Mouse (Mus musculus): ENCODE data around the gene Stambp.
"Not testable (repeated sequence)": the region's sequence is repeated elsewhere in the genome, so short reads cannot be mapped to it uniquely, and the experiment has no call there.

Gene Stambp

DNA sequence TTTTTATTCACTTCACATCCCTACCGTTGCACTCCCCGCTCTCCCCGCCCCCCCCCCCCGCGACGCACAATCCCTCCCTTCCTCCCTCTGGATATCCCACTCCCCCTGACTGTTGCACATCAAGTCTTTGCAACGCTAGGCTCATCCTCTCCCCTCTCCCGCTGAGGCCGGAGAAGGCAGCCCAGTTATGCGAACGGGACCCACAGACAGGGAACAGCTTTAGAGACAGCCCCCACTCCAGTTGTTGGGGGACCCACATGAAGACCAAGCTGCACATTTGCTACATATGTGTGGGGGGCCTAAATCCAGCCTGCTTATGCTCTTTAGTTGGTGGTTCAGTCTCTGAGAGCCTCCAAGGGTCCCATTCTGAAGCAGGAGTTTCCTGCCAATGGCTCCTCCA, at the start of gene Stambp:
Gene Stambp, minus strand, starts transcription at position 59 of the 400 bp plus-strand sequence.
- DNase-seq (ENCODE audit: low spot score), result no peak

DNA sequence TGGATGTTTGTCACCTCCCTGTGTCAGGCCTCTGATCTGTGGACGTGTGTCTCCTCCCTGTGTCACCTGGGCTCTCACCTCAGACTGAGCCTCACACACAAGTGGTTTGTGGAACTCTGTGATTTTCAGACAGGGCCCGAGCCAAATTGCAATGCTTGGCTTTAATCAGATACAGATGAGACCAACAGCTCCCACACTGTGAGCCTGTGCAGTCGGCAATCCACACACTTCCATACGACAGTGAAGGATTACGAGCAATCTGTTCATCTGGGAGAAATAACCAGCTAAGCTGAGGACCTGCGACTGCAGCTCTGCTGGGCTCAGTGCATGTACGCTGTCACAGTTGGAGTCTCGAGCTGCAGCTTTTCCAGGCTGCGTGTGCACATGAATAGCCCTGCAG, 47.4 kb upstream of the Stambp start:
- DNase-seq (ENCODE audit: low spot score), result no peak

DNA sequence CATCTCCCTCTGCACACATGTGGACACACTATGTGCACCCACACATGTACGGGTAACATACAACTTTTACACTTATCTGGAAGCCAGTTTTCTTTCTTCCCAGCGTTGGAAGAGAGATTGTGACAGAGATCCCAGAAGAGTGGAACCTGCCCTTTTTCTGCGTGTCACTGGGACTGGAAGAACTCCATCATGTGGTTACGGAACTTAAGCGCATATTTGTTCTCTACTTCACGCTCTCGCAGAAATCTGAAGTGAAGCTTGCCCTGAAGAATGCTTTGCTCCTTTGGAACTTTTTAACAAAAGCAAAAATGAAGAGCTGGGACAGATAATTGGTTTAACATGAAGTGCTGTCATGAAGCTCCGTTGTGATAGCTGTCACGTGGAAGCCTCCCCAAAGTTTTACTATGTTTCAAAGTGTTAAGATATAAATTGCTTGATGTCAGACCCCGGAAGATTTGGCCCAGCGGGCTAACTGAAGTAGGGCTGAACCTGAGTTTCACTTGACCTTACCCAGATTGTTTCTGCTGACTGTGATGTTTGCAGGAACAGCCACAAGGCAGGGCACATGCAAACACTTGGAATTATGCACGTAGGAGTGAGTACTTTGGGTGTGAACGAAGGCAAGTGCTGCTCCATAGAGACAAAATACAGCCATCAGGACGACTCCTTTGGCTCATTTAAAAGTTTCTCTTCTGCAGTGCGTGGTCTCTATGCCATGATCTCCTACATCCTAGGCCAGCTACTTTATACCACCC, 45.2 kb upstream of the Stambp start:
- DNase-seq (ENCODE audit: low spot score), result no peak

DNA sequence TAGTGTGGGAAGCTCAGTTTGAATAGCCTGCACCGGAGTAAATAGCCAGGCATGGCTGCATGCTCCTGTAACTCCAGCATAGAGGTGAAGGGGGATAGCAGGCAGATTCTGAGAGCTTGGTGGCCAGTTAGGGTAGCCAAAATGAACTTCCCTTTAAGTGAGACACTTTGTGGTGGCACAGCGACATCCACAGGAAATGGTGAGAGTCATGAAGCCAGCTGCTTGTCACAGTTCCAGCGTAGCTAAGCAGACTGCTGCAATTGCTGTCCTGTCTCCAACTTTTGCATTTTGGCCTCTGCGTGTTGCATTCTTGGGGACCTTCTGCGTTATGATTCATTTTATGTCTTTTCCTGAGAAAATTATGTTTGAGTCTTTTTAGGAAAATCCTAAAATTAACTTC, 44.0 kb upstream of the Stambp start:
- no peak for DNase-seq (ENCODE audit: low spot score)

DNA sequence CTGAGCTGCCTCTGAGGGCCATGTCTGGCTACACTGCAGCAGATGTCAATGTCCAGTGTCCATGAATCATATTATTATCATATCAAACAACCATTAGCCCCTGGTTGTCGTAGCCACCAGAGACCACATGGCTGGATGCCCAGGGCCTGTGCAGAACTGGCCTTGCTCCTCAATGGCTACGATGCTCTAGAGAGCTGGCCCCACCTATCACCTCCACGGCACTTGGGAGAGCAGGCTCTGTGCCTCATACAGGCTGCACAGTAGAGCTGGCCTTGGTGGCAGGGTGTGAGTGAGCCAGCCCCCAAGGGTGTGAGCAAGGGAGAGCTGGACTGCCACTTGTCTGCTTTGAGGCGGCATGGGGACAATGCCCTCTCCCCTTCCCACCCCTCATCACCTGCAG, 41.9 kb upstream of the Stambp start:
- DNase-seq (ENCODE audit: low spot score), result no peak

DNA sequence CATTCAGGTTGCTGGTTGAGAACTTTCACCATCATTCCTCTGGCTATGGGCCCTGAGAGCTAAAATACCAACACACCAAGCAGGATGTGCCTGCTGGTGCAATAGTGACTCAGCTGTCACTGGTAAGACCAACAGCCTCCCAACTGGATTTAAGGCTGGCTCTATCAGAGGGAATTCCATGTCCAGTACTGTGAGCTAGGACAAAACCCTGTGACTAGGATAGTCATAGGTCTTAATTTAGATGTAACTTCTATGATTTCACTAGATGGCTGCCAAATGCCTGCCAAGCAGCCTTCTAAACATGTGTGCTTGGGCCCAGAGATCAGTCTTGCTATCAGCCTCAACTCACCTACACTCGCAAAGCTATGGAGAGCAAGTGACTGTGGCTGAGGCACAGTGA, 40.4 kb upstream of the Stambp start:
- no peak for DNase-seq (ENCODE audit: low spot score)

DNA sequence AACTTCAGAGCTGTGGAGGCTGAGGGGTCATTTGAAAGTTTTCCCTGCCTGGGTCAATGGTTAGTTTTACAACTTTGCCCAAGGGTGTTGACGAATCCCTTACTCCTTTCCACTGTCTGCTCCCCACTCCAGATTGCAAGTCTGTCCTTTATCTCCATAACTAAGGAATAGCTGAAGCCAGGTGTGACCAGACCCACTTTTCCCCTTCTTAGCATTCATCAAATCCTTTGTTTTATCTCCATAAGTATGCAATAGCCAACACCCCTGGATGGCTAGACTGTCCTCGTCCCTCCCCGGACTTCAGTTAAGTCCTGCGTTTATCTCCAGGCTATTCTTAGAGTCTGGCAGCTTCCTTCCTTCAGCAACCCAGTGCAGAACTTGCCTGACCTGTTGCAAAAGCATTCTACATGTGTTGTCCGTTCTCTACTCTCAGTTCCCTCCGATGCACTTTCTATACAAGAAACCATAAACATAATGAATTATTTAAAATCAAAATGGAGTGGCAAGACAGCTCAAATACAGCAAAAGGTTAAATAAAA, 27.2 kb upstream of the Stambp start:
- DNase-seq (ENCODE audit: low spot score), result no peak

DNA sequence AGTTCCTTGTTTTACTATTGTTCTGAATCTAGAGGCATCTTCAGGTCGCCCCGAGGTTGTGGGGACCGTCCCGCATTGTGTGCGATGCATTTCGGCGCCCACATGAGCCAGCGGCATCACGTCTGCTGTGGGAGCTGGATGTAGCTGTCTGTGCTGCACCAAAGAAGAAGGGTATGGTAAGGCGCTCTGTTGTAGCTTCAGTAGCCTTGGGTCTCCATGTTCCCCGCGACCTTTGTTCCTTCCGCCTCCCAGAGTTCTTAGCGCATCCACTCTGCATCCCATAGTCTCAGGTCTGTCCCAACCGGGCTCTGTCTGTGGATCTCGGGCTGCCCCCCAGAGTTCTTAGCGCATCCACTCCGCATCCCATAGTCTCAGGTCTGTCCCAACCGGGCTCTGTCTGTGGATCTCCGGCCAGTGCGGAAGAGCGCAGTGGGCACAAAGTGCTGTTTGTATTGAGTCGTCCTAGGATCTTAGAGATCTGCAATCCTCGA, 26.6 kb upstream of the Stambp start:
- no peak for DNase-seq (ENCODE audit: low spot score)

DNA sequence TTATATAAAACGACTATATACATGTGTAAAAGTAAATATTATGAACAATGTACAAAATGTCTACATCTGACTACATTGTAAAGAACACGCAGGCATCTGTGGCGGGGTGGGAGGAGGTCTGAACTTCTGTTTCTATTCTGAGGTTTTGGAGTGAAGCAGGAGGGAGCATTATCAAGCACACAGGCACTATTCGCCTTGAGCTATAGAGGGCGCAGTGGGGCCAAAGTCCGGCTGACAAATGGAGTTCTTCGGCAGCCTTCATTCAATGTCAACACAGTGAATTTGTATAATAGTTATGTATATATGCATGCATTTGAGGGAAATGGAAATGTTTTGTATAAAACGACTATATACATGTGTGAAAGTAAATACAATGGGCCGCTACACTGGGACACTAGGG, 26.1 kb upstream of the Stambp start:
- DNase-seq (ENCODE audit: low spot score), result peak; percentile 49

DNA sequence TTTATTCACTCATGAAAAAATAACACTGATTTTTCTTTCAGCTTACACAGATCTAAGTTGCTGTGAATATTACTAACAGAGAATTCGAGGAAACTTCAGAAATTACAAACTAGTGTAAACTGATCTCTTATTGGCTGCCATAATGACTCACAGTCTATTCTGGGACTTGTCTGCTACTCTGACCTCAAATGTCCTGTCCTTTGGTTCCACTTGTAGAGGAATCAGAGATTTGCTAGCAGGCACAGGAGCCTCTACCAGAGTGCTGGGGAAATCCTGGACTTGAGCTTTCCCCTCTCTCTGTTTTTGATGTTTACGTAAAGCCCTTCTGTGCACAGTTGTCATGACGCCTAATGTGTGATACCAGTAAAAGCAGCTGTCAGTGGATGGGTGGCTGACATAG, 25.5 kb upstream of the Stambp start:
- DNase-seq (ENCODE audit: low spot score), result no peak

DNA sequence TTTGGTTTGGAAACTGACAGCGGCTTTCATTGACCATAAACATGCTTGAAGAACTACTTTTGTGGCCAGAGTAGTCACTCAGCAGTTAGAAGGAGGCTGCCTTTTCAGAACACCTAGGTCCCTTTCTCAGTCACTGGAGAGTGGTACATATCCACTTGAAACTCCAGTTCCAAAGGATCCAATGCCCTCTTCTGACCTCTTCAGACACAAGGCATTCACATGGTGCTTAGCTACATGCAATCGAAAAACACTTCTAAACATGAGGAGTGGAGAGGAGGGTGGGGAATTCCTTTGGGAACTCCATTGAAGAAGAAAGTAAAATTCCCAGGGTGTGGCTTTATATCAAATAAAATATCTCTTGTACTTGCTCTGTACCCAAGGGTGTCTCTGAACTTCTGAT, 22.5 kb upstream of the Stambp start:
- DNase-seq (ENCODE audit: low spot score), result no peak

DNA sequence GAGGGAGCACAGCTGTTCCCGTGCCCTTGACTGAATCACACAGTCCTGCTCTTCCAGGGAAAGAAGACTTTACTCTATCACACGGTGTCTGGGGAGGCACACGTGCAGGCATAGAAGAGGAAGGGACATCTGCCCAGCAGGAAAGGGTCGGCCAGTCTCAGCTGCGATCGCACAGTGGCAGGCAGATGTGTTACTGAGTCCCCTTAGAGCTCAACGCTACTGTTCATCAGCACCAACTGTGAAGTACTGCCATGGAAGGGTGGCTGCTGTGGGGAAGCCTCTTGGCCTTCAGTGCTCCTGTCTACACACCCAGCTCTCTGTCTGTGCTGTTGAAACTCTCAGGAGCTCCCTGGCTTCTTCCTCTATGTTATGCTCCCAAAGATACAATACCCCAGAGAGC, 21.4 kb upstream of the Stambp start:
- DNase-seq (ENCODE audit: low spot score), result no peak

DNA sequence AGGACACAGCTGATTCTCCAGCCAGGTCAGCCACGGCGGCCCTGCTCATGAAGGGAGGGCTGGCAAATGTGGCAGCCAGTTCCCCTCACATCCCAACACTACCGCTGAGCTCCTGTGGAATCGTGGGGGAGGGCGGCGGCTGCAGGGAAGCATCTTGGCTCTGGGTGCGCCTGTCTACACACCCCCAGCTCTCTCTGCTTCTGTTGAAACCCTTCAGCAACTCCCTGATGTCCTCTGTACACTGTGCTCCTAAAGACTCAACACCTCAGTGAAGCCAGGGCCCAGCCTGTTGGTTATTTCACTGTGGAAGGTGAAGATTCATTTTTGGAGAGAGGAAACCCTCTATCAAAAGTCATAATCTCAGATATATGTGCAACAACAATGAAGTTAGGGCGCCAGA, 19.5 kb upstream of the Stambp start:
- no peak for DNase-seq (ENCODE audit: low spot score)

DNA sequence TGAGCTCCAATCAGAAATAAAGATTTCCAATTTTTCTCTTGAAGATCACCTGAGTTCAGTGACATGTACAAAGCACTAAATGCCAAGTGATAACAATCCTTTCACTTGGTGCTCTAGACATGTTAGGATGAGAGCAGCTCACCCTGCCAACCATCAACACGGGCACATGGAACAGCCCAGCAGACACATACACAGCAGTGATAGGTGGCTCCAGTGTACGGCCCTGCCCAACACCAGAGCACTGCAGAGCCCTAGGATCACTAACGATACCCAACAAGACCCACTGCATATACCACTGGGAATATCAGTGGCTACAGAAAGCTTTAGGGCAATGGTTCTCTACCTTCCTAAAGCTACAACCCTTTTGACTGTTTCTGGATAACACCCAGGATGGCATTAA, 17.8 kb upstream of the Stambp start:
- no peak for DNase-seq (ENCODE audit: low spot score)

DNA sequence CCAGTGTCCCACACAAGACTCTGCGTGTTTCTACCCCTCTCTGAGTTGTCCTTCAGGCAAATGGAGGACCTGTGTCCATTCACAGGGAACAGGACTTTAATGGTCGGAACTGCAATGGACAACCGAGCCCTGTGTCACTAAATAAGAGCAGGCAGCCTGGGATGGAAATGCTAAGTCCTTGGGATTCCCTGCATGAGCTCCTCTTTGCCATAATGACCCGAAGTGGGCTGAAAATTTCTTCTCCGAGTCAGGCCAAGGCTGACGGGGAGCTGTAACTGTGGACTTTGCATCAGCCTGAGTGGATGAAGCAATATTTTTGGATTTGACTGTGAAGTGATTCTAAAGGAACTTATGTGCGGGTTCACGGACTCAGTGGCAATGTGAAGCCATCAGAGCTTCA, 14.7 kb upstream of the Stambp start:
- not testable (repeated sequence) for DNase-seq (ENCODE audit: low spot score)

DNA sequence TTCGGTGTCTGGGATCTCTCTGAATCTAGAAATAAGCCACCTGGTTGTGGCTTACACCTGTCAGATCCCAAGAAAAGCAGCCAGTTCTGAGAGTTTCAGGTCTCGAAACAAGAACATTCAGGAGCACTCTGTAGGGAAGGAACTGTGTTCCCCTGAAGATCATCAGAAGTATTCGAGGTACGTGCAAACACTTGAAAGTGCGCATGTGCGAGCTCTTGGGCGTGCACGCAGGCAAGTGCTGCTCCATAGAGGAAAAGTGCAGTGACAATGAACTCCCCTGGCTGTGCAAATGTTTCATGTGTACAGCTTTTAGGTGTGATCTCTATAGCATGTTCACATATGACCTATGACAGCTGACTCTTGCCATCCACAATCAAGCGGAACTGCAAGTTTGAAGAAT, 12.8 kb upstream of the Stambp start:
- not testable (repeated sequence) for DNase-seq (ENCODE audit: low spot score)

DNA sequence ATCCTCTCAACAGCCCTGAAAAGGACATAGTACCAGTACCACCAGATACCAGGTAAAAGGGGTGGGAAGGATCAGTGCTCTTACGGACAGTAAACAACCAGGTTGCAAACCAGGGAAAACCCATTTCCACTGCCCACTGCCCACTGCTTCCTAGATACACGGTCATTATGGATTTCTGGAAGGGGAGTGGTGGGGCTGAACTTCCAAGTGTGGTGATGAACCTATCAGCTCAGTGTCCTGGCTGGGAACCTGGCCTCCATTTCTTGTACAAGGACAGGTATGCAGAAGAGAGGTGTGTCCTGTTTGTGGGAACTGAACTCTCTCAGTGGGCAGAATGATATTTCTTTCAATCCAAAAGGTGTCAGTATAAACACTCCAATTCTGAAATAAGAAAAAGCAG, 11.1 kb upstream of the Stambp start:
- no peak for DNase-seq (ENCODE audit: low spot score)

DNA sequence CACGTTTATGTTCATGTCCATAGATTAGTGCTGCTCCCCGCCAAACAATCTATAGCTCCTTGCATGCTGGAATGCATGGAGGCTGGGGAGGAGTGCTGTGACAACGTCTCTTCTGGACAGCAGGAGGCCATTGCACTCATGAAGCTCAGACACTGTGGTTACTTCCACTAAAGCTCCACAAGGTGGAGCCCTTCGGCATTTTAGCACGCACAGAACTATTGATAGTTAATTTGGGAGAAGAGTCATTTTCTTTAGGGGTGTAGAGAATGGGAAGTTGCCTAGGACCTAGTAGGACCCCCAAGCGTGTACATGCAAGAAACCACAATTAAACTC, 10.4 kb upstream of the Stambp start:
- DNase-seq (ENCODE audit: low spot score), result peak; percentile 40

DNA sequence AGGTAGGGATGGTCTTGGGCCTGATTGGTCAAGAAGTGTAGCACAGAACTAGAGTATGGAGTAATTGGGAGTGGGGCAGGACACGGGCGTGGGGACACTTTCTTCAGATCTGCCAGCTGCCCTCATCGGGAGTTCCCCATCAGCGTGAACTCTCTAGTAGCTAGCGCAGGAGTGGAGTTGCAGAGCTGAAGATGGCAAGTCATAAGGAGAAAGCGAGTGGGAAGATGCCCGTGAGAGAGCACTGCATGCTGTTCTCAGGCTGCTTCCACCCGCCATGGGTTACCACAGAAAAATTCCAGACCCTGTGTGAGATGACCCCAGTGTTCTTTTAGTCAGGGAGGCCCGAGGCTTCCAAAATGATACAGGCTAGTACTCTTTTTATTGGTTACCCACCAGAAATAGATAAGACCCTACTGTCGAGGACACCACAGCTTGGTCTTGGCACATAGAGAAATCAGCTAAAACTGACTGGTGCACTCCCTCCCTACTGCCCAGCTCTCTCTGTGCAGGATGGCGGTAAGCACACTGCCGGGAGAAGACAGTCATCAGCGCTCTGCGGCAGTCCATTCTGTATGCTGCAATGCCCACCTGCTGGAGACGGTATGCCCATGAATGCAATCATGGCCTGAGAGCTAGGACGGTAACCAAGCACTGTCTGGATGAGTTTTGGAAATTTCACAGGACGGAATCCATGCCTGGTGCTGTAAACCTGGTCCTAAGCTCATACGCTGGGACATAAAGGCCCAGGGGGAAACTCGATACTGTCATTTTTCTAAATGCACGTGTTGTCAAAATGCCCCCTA, 9.8 kb upstream of the Stambp start:
- no peak for DNase-seq (ENCODE audit: low spot score)

DNA sequence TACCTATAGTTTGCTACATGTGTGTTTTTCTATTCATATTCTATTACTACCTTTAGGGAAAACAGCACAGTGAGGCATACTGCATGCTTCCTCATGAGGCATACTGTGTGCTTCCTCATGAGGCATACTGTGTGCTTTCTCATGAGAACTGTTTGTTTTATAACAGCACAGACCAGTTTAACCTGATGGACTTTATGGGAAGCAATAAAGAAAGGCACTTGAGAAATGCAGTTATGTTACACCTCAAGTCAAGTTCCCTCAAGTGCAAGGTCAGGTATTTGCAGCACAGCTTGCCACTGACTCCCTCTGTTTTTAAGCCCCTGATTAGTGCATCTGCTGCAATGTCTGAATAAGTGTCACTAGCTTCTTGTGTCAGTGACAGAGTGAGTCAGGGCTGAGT, 5.0 kb upstream of the Stambp start:
- no peak for DNase-seq (ENCODE audit: low spot score)

DNA sequence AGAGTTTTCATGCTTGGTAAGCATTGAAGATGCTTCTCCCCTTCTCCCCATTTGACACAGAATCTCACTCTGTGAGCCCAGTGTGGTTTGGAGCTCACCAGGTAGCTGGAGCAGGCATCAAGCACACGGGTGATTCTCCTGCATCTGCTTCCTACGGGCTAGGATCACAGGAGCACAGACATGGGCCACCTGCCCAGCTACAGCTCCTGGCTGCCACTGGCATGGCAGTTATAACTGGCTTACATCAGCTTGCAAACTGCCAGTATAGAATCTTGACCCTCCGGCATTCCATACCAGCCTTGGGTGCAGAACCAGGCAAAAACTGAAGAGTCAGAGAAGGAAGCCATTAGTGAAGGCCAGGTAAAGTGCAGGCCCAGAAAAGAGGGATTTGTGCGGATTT, 3.1 kb upstream of the Stambp start:
- no peak for DNase-seq (ENCODE audit: low spot score)

DNA sequence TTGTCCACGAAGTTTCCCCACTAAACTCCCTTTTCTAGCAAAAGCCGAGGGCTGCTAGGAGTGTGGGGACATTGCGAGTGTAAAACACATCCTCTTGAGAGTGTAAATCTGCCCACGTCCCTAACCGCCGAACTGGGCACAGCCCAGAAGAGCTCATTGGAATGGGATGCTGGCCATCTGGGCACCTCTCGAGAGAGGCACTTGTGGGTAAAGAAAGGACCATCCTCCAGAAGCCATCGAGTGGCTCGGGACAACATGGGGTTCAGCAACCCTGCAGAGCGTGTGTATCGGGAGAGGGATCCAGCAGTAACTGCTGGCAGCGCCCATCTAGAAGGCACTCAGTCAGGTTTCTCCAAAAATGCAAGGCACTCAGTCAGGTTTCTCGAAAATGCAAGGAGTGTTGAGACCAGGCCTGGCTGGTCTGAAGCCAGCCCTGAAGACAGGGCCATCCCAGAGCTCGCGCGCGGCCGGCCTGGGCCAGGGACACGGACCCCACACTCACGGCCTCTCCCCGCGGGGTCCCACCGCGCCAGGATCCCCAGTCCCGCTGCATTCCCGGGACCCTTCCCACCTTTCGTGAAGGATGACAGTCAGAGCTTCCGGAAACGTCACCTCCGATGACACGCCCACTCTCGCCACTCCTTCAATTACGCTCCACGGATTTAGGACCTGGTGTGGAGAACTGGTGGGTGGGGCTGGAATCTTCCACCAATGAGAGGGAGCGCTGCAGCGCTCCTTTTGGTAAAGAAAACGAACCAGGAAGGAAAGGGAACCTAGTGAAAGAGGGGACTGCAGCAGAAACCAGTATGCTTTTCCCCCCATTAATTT, 475 bp downstream of the Stambp start:
- DNase-seq (ENCODE audit: low spot score), result peak; percentile 82

Data from T-cell, adult 2 months (primary cell).